Mouse (Mus musculus) cortical plate, adult 2 months (tissue): Measurements from ENCODE around the gene D16Ertd472e. TPM values are rescaled to one million over a fixed set of nuclear protein-coding genes. Genes with fewer than 3 reads are reported as not detected.

Source experiments
- H3K27ac ChIP-seq: fragments of 200-500 bp; 2 replicates; pipeline ENCODE4 v1.5.1; 2012; ENCODE audit warnings: low read length, control low read depth, inconsistent platforms; ENCODE audit not compliant: insufficient read depth
- H3K4me1 ChIP-seq: fragments of 200-500 bp; 2 replicates; pipeline ENCODE4 v1.6.1; 2011; ENCODE audit warnings: low read length; ENCODE audit not compliant: control insufficient read depth, insufficient read depth
- H3K4me3 ChIP-seq: fragments of 200-500 bp; 2 replicates; pipeline ENCODE4 v1.5.1; 2011; ENCODE audit warnings: mild to moderate bottlenecking, low read length, control low read depth; ENCODE audit not compliant: insufficient read depth
- CTCF ChIP-seq: fragments of 200-500 bp; IDR thresholded peaks from 2 replicates; pipeline ENCODE4 v1.5.1; 2011; ENCODE audit warnings: mild to moderate bottlenecking, control low read depth, low read length; ENCODE audit not compliant: insufficient read depth; ENCODE audit errors: extremely low read depth
- POLR2A ChIP-seq: fragments of 200-500 bp; IDR thresholded peaks from 2 replicates; pipeline ENCODE4 v1.6.1; 2011; ENCODE audit warnings: mild to moderate bottlenecking, low read length, control low read depth; ENCODE audit not compliant: insufficient read depth; ENCODE audit errors: extremely low read depth
- polyA plus RNA-seq: library from polyadenylated mRNA; depleted of rRNA; stranded (reverse); fragments of >200 nt; gene quantifications from 2 replicates; pipeline ENCODE4 v1.2.3, GENCODE M21; 2012

The D16Ertd472e gene
- polyA plus RNA-seq, 1 experiment, result 6.8 TPM

GRCm38 (mm10) chr16:78574241-78574640 is 2.3 kb downstream of the D16Ertd472e start:
- TF ChIP-seq POLR2A (no peak), CTCF (no peak)

DNA sequence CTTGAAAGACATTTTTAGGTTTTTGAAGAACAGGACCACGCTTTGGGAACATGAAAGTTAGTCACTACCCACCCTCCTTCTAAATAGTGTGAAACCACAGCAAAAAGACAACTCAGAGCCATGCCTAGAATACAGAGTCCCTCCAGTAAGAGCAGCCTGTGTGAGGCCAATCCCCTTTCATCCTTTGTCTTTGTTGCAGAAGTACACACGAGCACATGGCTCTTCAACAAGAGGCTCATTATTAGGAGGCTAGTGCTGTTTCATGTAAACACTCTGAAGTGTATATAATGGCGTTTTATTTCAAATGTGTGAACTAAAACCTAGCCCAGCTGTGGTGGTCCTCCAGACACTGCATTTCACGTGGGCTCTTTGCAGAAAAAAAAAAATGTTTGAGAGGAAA is 3.5 kb downstream of the D16Ertd472e start:
- TF ChIP-seq CTCF (no peak), POLR2A (no peak)
- peak overlapping the region; percentile 73; the same call in 1 of the 2 replicates for H3K27ac ChIP-seq

More at GRCm38 (mm10) chr16:78574241-78574640, 2.3 kb downstream of the D16Ertd472e start:
- H3K4me1 ChIP-seq, result peaks cover 1% of the 10 kb centered on the region; the same call in 1 of the 2 replicates
- no peak overlapping the region for H3K4me3 ChIP-seq
- H3K27ac ChIP-seq, result no peak overlapping the region

DNA sequence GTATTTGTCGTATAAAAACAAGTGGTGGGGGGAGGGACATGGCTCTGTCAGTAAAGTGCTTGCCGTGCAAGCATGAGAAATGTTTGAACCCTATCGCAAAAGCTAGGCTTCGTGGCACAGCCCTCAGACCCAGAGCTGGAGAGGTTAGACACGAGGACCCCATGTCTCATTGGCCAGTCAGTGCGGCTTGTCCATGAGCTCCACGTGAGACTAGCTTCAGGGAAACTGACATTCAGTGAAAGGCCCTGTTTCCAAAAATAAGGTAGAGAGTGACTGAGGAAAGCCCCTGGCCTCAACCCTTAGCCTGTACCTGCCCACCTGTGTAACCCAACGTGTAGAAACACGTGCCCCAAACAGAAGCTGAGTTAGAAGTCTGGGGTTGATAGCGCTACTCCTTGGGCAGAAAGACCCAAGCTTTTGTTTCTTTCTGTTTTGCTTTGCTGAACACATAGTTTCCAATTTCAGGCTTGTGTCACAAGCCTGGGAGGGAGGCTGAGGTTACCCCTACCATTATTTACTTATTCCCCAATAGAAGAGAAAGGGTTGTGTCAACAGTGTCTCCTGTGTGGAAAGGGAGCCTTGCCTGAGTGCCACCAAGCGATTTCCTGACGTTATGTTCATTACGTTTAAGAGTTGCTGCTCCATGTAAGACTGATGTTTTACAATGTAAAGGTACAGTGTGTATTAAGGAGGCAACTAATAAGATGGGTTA is 12.2 kb downstream of the D16Ertd472e start:
- Histone ChIP-seq H3K27ac (no peak overlapping the region), H3K4me1 (no peaks in the 10 kb centered on the region), H3K4me3 (no peak overlapping the region)
- TF ChIP-seq CTCF, result no peak
- no peak for TF ChIP-seq POLR2A

More for the DNA sequence above, 3.5 kb downstream of the D16Ertd472e start:
- Histone ChIP-seq H3K4me1 (peaks cover 1% of the 10 kb centered on the region; the same call in 1 of the 2 replicates), H3K4me3 (no peak overlapping the region)

GRCm38 (mm10) chr16:78563093-78563971 is 13.2 kb downstream of the D16Ertd472e start:
- H3K4me3 ChIP-seq, result no peak overlapping the region
- no peak overlapping the region for H3K27ac ChIP-seq
- TF ChIP-seq CTCF (no peak), POLR2A (no peak)
- no peaks in the 10 kb centered on the region; the same call in 1 of the 2 replicates for H3K4me1 ChIP-seq

DNA sequence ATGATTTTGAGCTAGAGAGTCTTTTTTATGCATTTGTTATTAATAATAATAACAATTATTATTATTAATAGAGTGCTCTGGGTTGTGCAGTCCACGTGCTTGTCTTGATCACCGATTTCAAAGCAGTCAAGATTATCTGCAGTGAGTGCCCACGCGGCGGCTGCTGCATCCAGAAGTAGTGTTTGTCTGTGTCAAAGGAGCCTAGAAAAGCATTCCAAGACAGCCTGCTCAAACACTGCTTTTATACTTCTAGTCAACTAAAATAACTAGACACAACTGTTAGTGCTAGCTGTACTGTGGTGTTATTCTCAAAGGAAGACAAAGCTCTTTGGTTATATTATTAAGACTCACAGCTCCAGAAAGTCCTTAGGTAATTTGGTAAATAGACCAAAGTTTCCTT is 15.9 kb downstream of the D16Ertd472e start:
- no peak overlapping the region for H3K4me3 ChIP-seq
- H3K4me1 ChIP-seq, result no peaks in the 10 kb centered on the region; the same call in 1 of the 2 replicates
- no peak overlapping the region for H3K27ac ChIP-seq
- TF ChIP-seq POLR2A (no peak), CTCF (no peak)

DNA sequence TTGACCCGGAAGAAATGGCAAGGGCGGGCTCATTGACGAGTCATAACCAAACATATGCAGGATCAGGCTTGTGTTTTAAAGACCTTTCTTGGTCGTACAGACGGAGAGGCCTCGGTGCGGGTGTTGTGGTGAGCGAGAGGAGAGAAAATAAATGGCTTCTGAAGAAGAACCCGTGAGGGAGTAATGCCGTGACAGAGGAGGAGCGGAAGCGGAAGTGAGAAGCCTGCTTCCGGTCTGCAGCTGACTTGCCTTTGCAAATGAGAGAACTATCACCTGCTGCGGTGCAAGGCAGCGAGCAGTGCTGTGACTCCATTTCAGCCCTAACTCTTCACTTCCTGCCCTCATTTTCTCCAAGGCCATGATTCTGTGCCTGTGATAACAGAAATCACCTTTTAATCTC is 16.4 kb downstream of the D16Ertd472e start:
- Histone ChIP-seq H3K4me1 (no peaks in the 10 kb centered on the region; the same call in 1 of the 2 replicates), H3K27ac (no peak overlapping the region), H3K4me3 (no peak overlapping the region)
- no peak for TF ChIP-seq CTCF
- TF ChIP-seq POLR2A, result no peak

GRCm38 (mm10) chr16:78557573-78557972 is 18.9 kb downstream of the D16Ertd472e start:
- Histone ChIP-seq H3K4me3 (no peak overlapping the region), H3K27ac (no peak overlapping the region), H3K4me1 (no peaks in the 10 kb centered on the region; the same call in 1 of the 2 replicates)
- TF ChIP-seq POLR2A, result no peak

- Histone ChIP-seq H3K27ac (no peak overlapping the region), H3K4me3 (no peak overlapping the region), H3K4me1 (no peaks in the 10 kb centered on the region; the same call in 1 of the 2 replicates)
- TF ChIP-seq POLR2A (no peak), CTCF (no peak)
Measured at GRCm38 (mm10) chr16:78554911-78555648, 21.4 kb downstream of the D16Ertd472e start.

- no peak overlapping the region for H3K27ac ChIP-seq
- TF ChIP-seq POLR2A, result no peak
- no peak for TF ChIP-seq CTCF
- H3K4me1 ChIP-seq, result peaks cover 2% of the 10 kb centered on the region; the same call in 1 of the 2 replicates
- H3K4me3 ChIP-seq, result no peak overlapping the region
Measured at GRCm38 (mm10) chr16:78547367-78547766, 29.1 kb downstream of the D16Ertd472e start.
